Mouse (Mus musculus) lung, adult 2 months (tissue): ENCODE measurements around the gene Abcc9.

Experiments used
- CTCF ChIP-seq: fragments of 200-500 bp; IDR thresholded peaks from 2 replicates; pipeline ENCODE4 v1.5.1; 2011; ENCODE audit warnings: mild to moderate bottlenecking, low read length, control low read depth; ENCODE audit not compliant: insufficient read depth
- POLR2A ChIP-seq: fragments of 200-500 bp; IDR thresholded peaks from 2 replicates; pipeline ENCODE4 v1.6.1; 2011; ENCODE audit warnings: low read depth, mild to moderate bottlenecking, control low read depth, low read length, borderline replicate concordance; ENCODE audit errors: extremely low read depth

DNA sequence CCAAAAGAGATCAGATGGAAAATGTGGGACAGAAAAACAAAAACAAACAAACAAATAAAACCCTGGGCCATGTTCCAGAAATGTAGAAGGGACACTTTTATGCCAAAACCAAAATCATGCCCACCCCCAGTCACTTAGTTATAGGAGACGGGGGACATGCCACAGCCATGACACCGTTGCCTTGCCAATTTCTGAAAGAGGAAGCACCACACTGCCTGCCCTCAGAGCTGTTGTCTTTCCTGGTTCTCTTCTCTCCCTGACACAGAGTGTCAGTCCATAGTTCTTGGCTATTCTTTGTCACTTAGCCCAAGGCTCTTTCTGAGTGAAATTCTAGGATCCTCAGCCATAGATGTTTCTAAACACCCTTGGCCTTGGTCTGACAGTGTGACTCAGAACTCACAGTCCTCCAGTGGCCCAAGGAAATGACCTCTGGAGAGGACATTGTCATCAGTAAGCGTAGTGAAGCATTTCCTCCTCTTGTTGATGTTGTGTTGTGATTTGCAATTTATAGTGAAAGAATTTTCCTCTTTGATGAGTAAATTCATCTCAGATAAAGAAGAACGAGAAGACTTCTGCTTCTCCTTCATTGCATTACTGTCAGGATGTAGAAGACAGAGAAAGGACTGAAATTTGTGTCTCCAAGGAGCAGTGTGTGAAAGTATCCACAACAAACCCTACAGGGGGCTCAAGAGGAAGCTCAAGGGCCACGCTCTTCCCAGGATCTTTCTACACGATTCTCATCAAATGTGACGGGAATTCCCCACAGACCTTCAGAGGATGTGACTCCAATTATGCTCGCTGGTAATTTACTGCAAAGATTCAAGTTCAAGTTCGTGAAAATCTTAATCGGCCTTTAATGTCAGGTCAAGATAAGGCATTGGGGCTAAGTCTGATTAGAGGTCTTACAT, 143.1 kb downstream of the Abcc9 start:
- TF ChIP-seq CTCF (no peak), POLR2A (no peak)
